Mouse (Mus musculus): ENCODE results near the gene Snn. TPM values are rescaled to one million over a fixed set of nuclear protein-coding genes. Genes with fewer than 3 reads are reported as not detected.
A peak's percentile ranks its signal among the peaks of the same experiment; 100 is the strongest.

Gene Snn
- polyA plus RNA-seq, 1 experiment, result 31.0 TPM

GRCm38 (mm10) chr16:11064341-11064740 is 3.6 kb downstream of the Snn start:
- no peak for TF ChIP-seq MAX (IDR thresholded peaks at IDR 0.05; ENCODE audit: low read depth)
- TF ChIP-seq TCF12 (IDR thresholded peaks at IDR 0.05; ENCODE audit: insufficient read depth, poor library complexity, severe bottlenecking), result no peak
- no peak for TF ChIP-seq POLR2AphosphoS2 (IDR thresholded peaks at IDR 0.05; ENCODE audit: insufficient read length, low read depth)
- no peak for TF ChIP-seq MYOD1 (IDR thresholded peaks at IDR 0.05; ENCODE audit: control insufficient read depth in 1 of 3, insufficient read length in 2 of 3, low read depth in 2 of 3)
- TF ChIP-seq POLR2A (IDR thresholded peaks at IDR 0.05; ENCODE audit: insufficient read length, low read depth), result no peak
- TF ChIP-seq CEBPB (IDR thresholded peaks at IDR 0.05; ENCODE audit: insufficient read depth, poor library complexity, severe bottlenecking), result no peak
- TF ChIP-seq USF1 (IDR thresholded peaks at IDR 0.05; ENCODE audit: low read depth), result no peak
- no peak for TF ChIP-seq MYOG (IDR thresholded peaks at IDR 0.05; ENCODE audit: control insufficient read depth in 1 of 3, insufficient read depth in 1 of 3, insufficient read length in 2 of 3, low read depth in 2 of 3)
- no peak for TF ChIP-seq E2F4 (IDR thresholded peaks at IDR 0.05; ENCODE audit: insufficient read depth)
- TF ChIP-seq TCF3 (IDR thresholded peaks at IDR 0.05; ENCODE audit: insufficient read length, low read depth), result no peak
- TF ChIP-seq REST (IDR thresholded peaks at IDR 0.05; ENCODE audit: insufficient read depth, insufficient read length), result no peak
- no peak for TF ChIP-seq SRF (IDR thresholded peaks at IDR 0.05; ENCODE audit: control insufficient read depth, insufficient read length, low read depth)
- no peak overlapping the region for H3K4me3 ChIP-seq
- H3K4me2 ChIP-seq (ENCODE audit: low read depth), result no peak overlapping the region
- peaks cover 28% of the 10 kb centered on the region for H3K79me2 ChIP-seq (ENCODE audit: control insufficient read depth, insufficient read depth)
- H3K27me3 ChIP-seq (ENCODE audit: control insufficient read depth, insufficient read depth, insufficient read length), result no peaks in the 10 kb centered on the region
- H3K36me3 ChIP-seq (ENCODE audit: control insufficient read depth, insufficient read depth), result no peaks in the 10 kb centered on the region
- H3ac ChIP-seq (ENCODE audit: control insufficient read depth, insufficient read length), result no peak overlapping the region

GRCm38 (mm10) chr16:11064742-11065141 is 4.0 kb downstream of the Snn start:
- no peak overlapping the region for H3K4me2 ChIP-seq (ENCODE audit: low read depth)
- H3K36me3 ChIP-seq (ENCODE audit: control insufficient read depth, insufficient read depth), result no peaks in the 10 kb centered on the region
- H3K4me3 ChIP-seq, result no peak overlapping the region
- TF ChIP-seq MYOG (IDR thresholded peaks at IDR 0.05; ENCODE audit: control insufficient read depth in 1 of 3, insufficient read depth in 1 of 3, insufficient read length in 2 of 3, low read depth in 2 of 3) (no peak), POLR2A (IDR thresholded peaks at IDR 0.05; ENCODE audit: insufficient read length, low read depth) (no peak), TCF12 (IDR thresholded peaks at IDR 0.05; ENCODE audit: insufficient read depth, poor library complexity, severe bottlenecking) (no peak), TCF3 (IDR thresholded peaks at IDR 0.05; ENCODE audit: insufficient read length, low read depth) (no peak), E2F4 (IDR thresholded peaks at IDR 0.05; ENCODE audit: insufficient read depth) (no peak), MAX (IDR thresholded peaks at IDR 0.05; ENCODE audit: low read depth) (no peak), CEBPB (IDR thresholded peaks at IDR 0.05; ENCODE audit: insufficient read depth, poor library complexity, severe bottlenecking) (no peak), POLR2AphosphoS2 (IDR thresholded peaks at IDR 0.05; ENCODE audit: insufficient read length, low read depth) (no peak), USF1 (IDR thresholded peaks at IDR 0.05; ENCODE audit: low read depth) (no peak), MYOD1 (IDR thresholded peaks at IDR 0.05; ENCODE audit: control insufficient read depth in 1 of 3, insufficient read length in 2 of 3, low read depth in 2 of 3) (no peak), REST (IDR thresholded peaks at IDR 0.05; ENCODE audit: insufficient read depth, insufficient read length) (no peak), SRF (IDR thresholded peaks at IDR 0.05; ENCODE audit: control insufficient read depth, insufficient read length, low read depth) (no peak)
- H3K27me3 ChIP-seq (ENCODE audit: control insufficient read depth, insufficient read depth, insufficient read length), result no peaks in the 10 kb centered on the region
- peaks cover 32% of the 10 kb centered on the region for H3K79me2 ChIP-seq (ENCODE audit: control insufficient read depth, insufficient read depth)
- H3ac ChIP-seq (ENCODE audit: control insufficient read depth, insufficient read length), result no peak overlapping the region

- Histone ChIP-seq H3K36me3 (ENCODE audit: control insufficient read depth, insufficient read depth) (no peaks in the 10 kb centered on the region), H3K4me2 (ENCODE audit: low read depth) (peak overlapping the region; percentile 94), H3ac (ENCODE audit: control insufficient read depth, insufficient read length) (no peak overlapping the region), H3K79me2 (ENCODE audit: control insufficient read depth, insufficient read depth) (peaks cover 39% of the 10 kb centered on the region), H3K4me3 (peak overlapping the region; percentile 63), H3K27me3 (ENCODE audit: control insufficient read depth, insufficient read depth, insufficient read length) (no peaks in the 10 kb centered on the region)
- no peak for TF ChIP-seq REST (IDR thresholded peaks at IDR 0.05; ENCODE audit: insufficient read depth, insufficient read length)
- no peak for TF ChIP-seq E2F4 (IDR thresholded peaks at IDR 0.05; ENCODE audit: insufficient read depth)
- TF ChIP-seq TCF3 (IDR thresholded peaks at IDR 0.05; ENCODE audit: insufficient read length, low read depth), result no peak
- no peak for TF ChIP-seq TCF12 (IDR thresholded peaks at IDR 0.05; ENCODE audit: insufficient read depth, poor library complexity, severe bottlenecking)
- TF ChIP-seq POLR2AphosphoS2 (IDR thresholded peaks at IDR 0.05; ENCODE audit: insufficient read length, low read depth), result no peak
- no peak for TF ChIP-seq CEBPB (IDR thresholded peaks at IDR 0.05; ENCODE audit: insufficient read depth, poor library complexity, severe bottlenecking)
- TF ChIP-seq MAX (IDR thresholded peaks at IDR 0.05; ENCODE audit: low read depth), result no peak
- no peak for TF ChIP-seq USF1 (IDR thresholded peaks at IDR 0.05; ENCODE audit: low read depth)
- no peak for TF ChIP-seq POLR2A (IDR thresholded peaks at IDR 0.05; ENCODE audit: insufficient read length, low read depth)
- no peak for TF ChIP-seq SRF (IDR thresholded peaks at IDR 0.05; ENCODE audit: control insufficient read depth, insufficient read length, low read depth)
- no peak for TF ChIP-seq MYOG (IDR thresholded peaks at IDR 0.05; ENCODE audit: control insufficient read depth in 1 of 3, insufficient read depth in 1 of 3, insufficient read length in 2 of 3, low read depth in 2 of 3)
- TF ChIP-seq MYOD1 (IDR thresholded peaks at IDR 0.05; ENCODE audit: control insufficient read depth in 1 of 3, insufficient read length in 2 of 3, low read depth in 2 of 3), result no peak
Measured at GRCm38 (mm10) chr16:11065431-11065830, 4.7 kb downstream of the Snn start.

DNA sequence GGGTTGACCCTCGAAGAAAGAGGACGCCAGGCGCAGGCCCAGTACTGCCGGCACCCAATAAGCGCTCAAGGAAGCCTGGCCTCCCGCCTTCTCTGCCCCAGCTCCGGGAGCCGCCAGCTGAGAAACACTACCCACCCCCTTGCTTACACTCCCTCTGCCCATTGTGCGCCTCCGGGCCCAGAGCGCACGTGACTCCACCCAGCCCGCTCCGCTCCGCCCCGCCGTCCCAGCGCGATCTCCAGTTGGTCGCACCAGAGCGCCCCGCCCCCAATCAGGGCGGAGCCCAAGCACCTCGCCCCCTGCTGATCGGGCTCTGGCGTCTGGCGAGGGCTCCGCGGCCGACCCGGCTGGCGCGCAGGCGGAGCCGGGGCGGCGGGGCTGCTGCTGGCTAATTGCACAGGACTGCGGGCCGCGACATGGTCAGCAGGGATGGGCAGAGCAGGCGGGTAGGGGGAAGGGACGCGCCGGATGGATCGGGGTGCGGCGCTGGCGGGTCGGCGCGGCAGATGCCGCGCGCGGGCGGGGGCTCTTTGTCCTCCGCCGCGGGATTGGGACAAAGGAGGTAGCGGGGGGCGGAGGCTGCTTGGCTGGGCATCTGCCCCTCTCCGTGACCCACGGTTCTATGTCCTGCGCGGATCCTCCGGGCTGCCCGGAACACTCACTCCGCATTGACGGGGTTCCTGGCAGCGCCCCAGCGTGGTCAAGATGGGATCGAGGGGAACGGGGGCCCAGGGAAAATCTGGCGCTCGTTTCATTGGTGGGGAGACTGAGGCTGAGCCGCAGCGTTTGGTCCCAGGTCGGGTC is 5.5 kb downstream of the Snn start, which contains the start of gene Litaf:
Gene Litaf, minus strand, starts transcription at position 129 of the 804 bp plus-strand sequence.
- Histone ChIP-seq H3K79me2 (ENCODE audit: control insufficient read depth, insufficient read depth) (peaks cover 47% of the 10 kb centered on the region), H3K27me3 (ENCODE audit: control insufficient read depth, insufficient read depth, insufficient read length) (no peaks in the 10 kb centered on the region), H3K4me3 (peak within 1 kb of the TSS; percentile 63), H3K4me2 (ENCODE audit: low read depth) (peak within 1 kb of the TSS; percentile 98), H3K36me3 (ENCODE audit: control insufficient read depth, insufficient read depth) (no peaks in the 10 kb centered on the region), H3ac (ENCODE audit: control insufficient read depth, insufficient read length) (peak within 1 kb of the TSS; percentile 62)
- no peak for TF ChIP-seq REST (IDR thresholded peaks at IDR 0.05; ENCODE audit: insufficient read depth, insufficient read length)
- TF ChIP-seq POLR2A (IDR thresholded peaks at IDR 0.05; ENCODE audit: insufficient read length, low read depth), result peak; percentile 90
- no peak for TF ChIP-seq SRF (IDR thresholded peaks at IDR 0.05; ENCODE audit: control insufficient read depth, insufficient read length, low read depth)
- TF ChIP-seq MYOG (IDR thresholded peaks at IDR 0.05; ENCODE audit: control insufficient read depth in 1 of 3, insufficient read depth in 1 of 3, insufficient read length in 2 of 3, low read depth in 2 of 3), result peak in 1 of 3 experiments; percentile 27
- peak; percentile 87 for TF ChIP-seq POLR2AphosphoS2 (IDR thresholded peaks at IDR 0.05; ENCODE audit: insufficient read length, low read depth)
- no peak for TF ChIP-seq TCF3 (IDR thresholded peaks at IDR 0.05; ENCODE audit: insufficient read length, low read depth)
- TF ChIP-seq MAX (IDR thresholded peaks at IDR 0.05; ENCODE audit: low read depth), result no peak
- no peak for TF ChIP-seq TCF12 (IDR thresholded peaks at IDR 0.05; ENCODE audit: insufficient read depth, poor library complexity, severe bottlenecking)
- TF ChIP-seq E2F4 (IDR thresholded peaks at IDR 0.05; ENCODE audit: insufficient read depth), result no peak
- peak in 2 of 3 experiments; percentile 7 to 44 for TF ChIP-seq MYOD1 (IDR thresholded peaks at IDR 0.05; ENCODE audit: control insufficient read depth in 1 of 3, insufficient read length in 2 of 3, low read depth in 2 of 3)
- no peak for TF ChIP-seq CEBPB (IDR thresholded peaks at IDR 0.05; ENCODE audit: insufficient read depth, poor library complexity, severe bottlenecking)
- TF ChIP-seq USF1 (IDR thresholded peaks at IDR 0.05; ENCODE audit: low read depth), result peak; percentile 91
